Mouse (Mus musculus) cortical plate, adult 2 months (tissue): ENCODE data around the gene Tbx21.

Source experiments
- CTCF ChIP-seq: fragments of 200-500 bp; IDR thresholded peaks from 2 replicates; pipeline ENCODE4 v1.5.1; 2011; ENCODE audit warnings: mild to moderate bottlenecking, control low read depth, low read length; ENCODE audit not compliant: insufficient read depth; ENCODE audit errors: extremely low read depth
- POLR2A ChIP-seq: fragments of 200-500 bp; IDR thresholded peaks from 2 replicates; pipeline ENCODE4 v1.6.1; 2011; ENCODE audit warnings: mild to moderate bottlenecking, low read length, control low read depth; ENCODE audit not compliant: insufficient read depth; ENCODE audit errors: extremely low read depth

DNA sequence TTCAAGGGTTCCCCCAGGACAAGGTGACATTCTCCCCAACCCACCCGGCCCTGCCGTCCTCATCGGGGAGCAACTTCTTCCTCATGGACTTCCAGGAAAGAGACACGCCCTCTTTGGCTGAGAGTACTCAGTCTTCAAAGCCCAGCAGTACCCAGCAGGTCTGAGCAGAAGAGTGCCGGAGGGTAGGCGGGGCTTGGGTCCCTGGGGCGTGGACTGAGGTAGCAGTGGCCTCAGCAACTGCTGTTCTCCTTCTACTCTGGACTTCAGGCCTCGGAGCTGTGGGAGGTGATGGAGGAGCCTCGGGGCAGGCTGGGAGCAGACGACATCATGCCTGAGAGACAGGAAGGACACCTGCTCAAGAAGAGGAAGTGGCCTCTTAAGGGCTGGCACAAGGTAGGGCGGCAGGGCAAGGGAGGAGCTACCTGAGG is 62.9 kb downstream of the Tbx21 start:
- TF ChIP-seq CTCF (no peak), POLR2A (no peak)
